Mouse (Mus musculus): ENCODE results near the gene Sirt4.

The Sirt4 gene

DNA sequence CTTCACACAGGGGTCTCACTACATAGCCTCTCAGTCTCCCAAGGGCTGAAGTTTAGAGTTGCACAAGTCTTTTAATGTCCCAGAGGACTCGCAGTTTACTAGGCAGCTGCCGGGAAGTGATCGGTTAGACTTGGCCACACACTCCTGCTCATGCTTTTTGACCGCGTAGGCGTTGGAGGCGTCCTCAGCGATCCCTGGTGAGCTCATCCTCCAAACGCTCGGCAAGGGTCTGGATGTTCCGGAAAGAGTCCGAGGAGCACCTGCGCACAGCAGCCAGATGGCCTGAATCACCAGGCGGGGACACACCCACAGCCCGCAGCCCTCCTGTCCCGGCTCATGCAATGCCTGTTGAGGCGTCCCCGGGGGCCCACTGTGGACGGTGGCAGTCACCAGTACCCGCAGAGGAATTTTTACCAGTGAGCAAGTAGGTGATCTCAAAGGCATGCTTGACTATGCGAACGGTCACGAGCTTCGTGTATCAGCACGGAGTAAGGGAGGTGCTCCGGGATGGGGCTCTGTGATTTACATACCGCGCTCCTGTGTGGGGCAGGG is 7.3 kb upstream of the Sirt4 start:
- no peak for DNase-seq (ENCODE audit: low read depth, low spot score)

DNA sequence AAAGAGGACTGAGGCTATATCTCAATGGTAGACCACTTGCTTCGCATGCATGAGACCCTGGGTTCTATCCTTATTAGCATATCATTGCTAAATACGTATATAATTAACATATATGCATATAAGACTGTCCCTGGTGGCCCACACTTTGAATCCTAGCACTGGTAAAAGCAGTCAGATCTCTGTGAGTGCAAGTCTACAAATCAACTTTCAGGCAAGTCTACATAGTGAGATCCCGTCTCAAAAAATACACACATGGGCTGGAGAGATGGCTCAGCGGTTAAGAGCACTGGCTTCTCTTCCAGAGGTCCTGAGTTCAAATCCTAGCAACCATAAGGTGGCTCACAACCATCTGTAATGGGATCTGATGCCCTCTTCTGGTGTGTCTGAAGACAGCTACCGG is 6.6 kb upstream of the Sirt4 start:
- no peak for DNase-seq (ENCODE audit: low read depth, low spot score)

DNA sequence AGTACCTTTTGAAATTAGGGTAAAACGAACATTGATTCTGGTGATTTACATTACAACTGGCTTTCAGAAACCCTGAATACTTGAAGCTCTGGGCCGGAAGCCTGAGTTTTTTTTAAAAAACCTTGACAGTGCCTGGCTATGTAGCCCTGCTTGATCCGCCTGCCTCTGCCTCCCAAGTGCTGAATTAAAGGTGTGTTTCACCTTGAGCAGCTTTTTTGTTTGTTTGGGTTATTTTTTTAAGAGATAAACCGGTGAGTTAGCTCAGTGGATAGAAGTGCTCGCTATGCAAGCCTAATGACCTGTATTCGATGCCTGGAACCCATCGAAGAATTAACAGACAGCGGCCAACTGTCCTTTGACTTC is 6.1 kb upstream of the Sirt4 start:
- no peak for DNase-seq (ENCODE audit: low read depth, low spot score)

DNA sequence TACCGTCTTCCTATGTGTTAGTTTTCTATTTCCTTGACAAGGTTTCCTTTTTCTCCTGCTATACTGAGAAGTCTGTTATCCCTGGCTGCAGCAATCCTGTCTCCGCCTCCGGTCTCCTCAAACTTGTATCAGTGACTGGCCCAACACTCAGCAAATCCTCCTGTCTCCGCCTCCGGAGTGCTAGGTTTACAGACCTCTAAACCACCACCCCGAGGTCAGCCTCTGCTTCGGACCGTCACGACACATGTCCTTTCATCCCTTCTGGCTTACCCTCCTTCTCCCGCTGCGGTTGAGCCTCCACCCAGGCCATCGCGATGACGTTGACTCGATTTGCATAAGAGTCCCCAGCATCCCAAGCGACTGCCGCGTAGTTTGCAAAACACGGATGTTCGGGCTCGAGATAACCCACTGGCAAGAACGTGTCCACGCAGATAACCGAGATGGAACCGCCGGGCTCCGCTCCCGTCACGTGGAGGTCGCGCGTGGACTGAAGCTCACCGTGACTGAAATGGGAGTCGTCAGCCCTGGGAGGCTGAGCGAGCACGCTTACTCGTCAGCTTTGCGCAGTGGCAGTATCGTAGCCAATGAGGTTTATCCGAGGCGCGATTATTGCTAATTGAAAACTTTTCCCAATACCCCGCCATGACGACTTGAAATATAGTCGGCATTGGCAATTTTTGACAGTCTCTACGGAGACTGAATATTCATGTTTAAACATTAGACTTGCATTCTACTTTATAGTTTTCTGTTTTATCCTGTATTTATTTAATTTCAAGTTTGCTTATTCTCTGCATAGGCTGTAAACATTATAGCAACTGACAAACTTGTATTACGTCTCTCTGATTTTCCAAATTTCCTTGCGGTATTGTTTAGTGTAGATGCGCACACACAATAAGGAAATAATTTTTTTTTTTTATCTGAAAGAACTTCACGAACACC is 5.4 kb upstream of the Sirt4 start:
- DNase-seq (ENCODE audit: low read depth, low spot score), result peak; percentile 92

DNA sequence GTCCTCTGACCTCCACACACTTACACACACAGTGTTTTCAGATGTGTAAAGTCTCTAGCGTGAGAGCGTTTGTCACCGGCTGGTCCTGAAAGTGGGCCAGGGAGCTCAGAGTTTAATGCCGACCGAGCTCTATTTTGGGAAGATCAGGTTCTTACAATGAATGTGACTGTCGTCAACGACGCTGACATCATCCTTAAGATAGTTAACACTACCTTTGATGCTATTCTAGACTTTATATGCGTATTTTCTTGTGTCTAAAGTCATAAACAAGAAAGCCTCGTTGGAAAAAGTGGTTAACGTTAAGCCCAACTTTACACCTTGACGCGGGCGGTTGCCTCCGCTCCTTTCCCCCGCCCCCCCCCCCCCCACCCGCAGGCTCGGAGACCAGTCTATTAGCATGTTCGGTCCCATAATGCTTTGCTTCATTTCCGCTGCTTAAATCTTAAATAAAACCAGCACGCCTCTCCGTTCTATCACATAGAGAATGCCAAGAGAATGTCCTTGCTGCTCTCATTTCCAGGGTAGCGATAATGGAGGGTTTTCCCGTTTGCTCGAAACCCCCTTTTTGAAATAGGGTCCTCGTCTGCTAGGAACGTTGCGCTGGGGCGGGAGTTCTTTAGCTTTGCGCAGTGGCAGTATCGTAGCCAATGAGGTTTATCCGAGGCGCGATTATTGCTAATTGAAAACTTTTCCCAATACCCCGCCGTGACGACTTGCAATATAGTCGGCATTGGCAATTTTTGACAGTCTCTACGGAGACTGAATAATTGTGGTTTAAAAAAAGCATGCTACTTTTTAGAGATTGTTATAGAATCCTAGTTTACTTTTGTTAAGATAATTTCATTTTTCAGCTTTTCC is 4.5 kb upstream of the Sirt4 start:
- DNase-seq (ENCODE audit: low read depth, low spot score), result no peak

DNA sequence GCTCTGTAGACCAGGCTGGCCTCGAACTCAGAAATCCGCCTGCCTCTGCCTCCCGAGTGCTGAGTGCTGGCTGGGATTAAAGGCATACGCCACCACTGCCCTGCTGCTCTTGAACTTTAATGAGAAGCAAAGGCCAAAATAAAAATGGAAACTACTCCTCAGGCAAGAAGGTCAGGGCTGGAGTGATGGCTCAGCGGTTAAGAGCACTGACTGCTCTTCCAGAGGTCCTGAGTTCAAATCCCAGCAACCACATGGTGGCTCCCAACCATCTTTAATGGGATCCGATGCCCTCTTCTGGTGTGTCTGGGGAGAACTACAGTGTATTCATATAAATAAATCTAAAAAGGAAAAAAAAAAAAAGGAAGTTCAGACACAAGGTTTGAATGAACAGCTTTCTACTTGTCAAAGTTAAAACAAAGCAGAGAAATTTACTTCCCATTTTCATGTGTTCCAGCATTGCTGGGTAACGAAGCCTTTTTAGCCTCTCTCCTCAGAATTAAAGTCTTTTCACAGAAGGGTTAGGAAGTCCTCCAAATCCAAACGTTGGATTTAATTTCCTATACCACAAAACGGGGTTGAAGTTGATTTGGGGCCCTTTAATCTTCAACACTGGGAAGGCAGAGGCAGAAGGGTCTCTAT is 3.5 kb upstream of the Sirt4 start:
- DNase-seq (ENCODE audit: low read depth, low spot score), result no peak

DNA sequence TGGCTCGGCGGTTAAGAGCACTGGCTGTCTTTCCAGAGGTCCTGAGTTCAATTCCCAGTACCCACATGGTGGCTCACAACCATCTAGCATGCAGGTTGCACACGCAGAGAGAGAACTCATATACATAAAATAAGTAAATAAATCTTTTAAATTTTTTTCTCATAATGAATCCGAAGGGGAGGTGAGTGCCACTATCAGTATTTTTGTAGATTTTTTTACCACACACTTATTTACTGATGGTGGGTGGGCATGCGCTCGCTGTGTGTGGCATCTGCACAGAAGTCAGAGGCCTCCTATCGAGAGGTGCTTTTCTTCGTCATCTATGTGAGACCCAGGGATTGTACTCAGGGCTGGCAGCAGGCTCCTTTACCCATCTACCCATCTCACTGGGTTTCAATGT is 2.8 kb upstream of the Sirt4 start:
- DNase-seq (ENCODE audit: low read depth, low spot score), result no peak

DNA sequence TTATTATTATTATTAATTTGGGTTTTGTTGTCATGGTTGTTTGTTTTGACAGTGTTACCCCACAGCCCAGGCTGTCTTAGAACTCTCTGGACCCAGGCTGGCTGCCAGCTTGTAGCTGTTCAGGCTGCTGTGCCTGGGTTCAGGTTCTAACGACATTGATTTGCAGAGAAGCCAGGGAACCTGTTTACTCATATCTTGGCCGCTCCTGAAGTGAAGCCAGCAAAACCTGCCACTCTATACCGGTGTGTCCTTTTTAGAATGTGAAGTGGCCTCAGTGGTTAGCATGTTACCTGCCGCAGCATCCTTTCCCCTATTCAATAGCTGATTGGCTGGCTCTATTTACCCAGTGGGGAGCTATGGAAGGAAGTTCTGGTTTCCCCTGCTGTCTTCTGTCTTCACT is 2.2 kb upstream of the Sirt4 start:
- DNase-seq (ENCODE audit: low read depth, low spot score), result no peak

DNA sequence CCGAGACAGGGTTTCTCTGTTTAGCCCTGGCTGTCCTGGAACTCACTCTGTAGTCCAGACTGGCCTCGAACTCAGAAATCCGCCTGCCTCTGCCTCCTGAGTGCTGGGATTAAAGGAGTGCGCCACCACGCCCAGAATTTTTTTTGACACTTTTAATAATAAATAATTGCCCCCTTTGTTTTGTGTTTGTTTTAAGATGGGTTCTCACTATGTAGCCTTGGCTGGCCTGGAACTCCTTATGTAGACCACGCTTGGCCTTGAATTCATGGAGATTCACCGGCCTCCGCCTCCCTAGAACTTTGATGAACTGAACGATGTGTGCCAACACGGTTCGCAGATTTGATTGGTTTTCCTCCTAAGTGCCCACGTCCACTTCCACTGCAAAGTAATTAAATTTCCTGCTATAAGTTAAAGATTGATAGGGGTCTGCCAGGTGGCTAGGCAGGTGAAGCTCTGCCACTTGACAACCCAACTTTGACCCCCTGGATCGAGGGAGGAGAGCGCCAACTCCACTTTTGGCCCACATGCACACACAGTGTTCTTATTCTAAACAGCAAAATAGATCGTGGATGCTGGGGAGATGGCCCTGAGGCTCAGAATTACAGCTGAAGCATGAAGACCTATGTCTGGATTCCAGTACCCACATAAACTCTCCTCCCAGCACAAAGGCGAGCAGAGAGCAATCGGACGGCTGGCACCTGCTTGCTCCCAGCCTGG is 1.1 kb upstream of the Sirt4 start:
- DNase-seq (ENCODE audit: low read depth, low spot score), result no peak

DNA sequence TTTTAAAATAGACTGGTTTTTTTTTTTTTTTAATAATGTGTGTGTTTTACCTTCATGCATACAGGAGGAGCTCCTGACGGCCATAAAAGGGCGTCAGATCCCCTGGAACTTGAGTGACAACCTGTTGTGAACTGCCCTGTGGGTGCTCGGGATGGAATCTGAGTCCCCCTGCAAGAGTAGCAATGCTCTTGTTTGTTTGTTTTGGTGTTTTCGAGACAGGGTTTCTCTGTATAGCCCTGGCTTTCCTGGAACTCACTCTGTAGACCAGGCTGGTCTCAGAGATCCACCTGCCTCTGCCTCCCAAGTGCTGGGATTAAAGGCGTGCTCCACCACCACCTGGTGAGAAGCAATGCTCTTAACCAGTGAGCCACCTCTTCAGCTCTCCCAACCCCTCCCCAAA is 471 bp upstream of the Sirt4 start:
- no peak for DNase-seq (ENCODE audit: low read depth, low spot score)

DNA sequence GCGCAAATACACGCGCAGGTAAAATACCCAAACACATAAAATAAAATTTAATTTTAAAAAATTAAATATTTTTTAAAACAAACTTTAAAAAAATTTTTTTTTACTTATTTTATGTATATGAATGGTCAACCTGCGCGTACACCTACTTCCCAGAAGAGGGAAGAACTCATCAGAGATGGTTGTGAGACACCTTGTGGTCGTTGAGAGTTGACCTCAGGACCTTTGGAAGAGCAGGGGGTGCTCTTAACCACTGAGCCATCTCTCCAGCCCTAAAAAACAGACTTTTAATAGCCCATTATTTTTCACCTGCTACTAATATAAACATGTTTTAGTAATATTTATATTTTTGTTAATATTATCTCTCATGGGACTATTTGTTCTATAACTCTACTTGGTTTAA is 1.1 kb downstream of the Sirt4 start:
- DNase-seq (ENCODE audit: low read depth, low spot score), result no peak

DNA sequence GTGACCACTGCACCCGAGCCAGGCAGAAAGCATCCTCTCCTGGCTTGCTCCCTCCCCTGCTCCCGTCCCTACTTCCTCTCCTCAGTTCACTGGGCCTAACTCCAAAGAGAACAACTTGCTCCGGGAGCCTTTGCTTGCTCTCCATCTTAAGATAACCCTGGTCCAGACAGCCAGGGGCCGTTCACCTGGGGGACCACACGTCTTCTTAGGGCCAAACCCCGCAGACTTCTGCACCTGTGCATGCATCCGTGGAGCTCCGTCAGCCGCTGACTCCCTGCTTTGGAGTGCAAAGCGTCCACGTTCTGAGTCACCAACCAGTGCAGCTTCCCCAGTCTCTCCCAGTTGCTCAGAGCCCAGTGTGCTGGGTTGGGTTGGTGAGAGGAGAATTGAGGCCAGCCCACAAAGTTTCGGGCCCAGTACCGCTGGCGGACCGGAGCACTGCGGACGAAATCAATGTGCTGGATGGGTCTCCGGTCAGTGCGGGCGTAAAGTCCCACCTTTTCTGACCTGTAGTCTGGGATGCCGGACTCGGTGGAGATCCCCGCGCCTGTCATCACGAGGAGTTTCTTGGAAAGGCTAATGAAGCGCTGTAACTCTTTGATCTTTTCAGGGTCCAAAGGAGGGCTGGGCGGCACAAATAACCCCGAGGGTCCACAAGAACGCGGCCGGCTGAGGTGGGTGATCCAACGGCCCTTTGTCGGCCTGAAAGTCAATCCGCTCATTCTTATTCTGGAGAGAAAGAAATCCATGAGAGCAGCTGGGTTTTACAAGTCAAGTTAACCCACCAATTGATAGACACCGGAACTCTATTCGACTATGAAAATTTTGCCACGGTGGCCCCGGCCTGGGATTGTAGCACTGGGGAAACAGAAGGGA is 1.9 kb downstream of the Sirt4 start:
- no peak for DNase-seq (ENCODE audit: low read depth, low spot score)

DNA sequence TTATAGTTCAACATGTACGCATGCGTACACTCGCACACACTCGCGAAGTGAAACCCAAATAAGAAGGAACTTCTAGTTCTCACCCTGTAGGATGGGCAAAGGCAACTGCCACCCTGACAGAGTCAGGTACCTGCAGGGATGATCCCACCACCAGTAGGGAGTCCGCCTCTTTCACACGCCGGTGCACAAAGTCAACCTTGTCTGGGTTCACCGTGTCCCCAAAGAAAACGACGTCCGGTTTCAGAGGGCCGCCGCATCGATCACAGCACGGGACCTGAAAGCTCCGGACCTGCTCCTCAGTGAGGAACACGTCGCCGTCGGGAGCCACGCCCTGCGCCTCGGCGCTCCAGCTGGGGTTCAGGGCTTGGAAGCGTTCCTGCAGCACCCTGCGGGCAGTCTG is 4.4 kb downstream of the Sirt4 start:
- no peak for DNase-seq (ENCODE audit: low read depth, low spot score)

DNA sequence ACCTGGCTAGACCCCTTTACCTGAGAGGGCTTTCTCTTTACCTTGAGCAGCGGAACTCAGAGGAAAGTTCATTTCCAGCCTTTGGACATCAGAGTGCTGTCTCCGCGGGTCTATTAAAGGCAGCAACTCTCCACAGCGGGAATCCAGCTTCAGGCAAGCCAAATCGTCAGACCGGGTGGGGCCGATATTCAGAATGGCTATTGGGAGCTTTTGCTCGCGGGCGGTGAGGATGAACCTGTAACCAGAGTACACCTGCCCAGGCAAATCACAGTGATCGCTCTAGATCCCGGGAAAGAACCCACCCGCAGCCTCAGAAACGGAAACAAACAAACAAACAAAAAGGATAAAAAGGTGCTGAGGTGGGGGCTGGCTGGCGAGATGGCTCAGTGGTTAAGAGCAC is 5.0 kb downstream of the Sirt4 start:
- DNase-seq (ENCODE audit: low read depth, low spot score), result no peak

DNA sequence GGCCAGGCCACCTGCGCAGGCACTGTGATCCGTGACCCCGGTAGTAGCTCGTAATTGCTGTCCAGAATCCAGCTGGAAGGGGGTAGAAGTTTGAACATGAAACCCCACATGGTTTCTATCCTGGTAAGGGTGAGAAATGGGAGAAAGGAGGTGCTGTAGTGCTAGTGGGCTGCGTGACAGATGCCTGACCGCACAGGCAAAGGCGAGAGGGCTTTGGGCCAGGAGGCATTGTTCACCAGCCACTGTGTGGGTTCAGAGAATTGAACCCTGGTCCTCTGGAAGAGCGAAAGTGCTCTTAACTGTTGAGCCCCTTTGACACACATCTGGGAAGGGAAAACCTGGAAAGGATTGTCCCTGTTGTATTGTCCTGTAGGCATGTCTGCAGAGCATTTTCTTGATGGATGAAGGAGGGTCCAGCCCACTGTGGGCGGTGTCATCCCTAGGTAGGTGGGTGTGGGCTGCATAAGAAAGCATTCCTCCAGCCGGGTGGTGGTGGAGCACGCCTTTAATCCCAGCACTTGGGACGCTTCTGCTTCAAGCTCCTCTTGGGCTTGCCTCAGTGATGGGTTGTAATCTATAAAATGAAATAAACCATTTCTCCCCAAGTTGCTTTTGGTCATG is 8.3 kb downstream of the Sirt4 start:
- no peak for DNase-seq (ENCODE audit: low read depth, low spot score)

DNA sequence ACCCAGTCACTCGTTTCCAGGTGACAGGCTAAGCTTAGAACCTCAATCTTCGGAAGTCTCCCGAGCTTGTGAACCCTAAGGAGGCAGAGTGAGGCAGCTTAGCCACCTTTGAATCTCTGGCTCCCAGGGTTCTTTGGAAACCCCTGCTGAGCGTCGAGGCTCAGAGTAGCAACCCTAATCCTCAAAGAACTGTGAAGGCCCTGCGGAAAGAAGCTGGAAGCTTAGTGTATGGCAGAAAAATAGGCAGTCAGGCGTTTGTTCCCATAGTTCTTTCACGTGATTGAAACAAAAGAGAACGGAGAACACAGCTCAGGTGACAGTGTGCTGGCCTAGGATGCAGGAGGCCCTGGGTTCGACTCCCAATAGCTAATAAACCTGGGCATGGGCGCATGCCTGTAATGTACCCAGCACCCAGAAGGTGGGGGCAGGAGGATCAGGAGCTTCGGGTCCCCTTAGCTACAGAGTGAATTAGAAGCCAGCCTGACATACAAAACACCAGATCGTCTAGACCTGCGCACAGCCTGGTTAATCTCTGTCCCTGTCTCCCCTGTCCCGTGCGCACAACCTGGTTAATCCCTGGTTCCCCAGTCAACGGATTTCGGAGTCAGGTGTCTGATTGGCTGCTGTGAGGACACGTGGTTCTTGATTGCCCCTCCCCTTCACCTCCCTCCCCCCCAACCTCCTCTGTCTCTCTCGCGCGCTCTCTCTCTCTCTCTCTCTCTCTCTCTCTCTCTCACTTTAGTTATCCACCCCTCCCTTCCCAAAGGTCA is 9.0 kb downstream of the Sirt4 start:
- DNase-seq (ENCODE audit: low read depth, low spot score), result no peak

DNA sequence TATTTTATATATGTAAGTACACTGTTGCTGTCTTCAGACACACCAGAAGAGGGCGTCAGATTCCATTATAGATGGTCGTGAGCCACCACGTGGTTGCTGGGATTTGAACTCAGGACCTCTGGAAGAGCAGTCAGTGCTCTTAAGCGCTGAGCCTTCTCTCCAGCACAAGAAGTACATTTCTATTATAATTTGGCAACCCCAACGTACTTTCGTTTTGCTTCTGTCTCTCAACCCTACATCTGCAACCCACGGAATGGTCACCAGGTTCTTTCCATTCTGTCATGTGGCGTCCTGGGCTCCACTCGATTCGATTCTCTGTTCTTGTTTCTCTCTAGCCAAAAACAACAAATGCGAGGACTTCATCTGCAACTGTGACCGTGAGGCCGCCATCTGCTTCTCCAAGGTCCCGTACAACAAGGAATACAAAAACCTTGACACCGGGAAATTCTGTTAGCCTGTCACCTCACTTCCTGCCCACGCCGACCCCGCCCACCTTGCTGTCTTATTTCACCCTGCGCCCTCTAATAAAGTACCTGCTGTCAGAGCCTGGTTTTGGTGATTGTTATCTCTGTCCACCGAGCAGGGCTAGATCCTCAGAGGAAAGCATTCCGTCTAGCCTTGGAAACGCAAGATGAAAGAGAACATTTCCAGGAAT is 10.2 kb downstream of the Sirt4 start:
- DNase-seq (ENCODE audit: low read depth, low spot score), result no peak

DNA sequence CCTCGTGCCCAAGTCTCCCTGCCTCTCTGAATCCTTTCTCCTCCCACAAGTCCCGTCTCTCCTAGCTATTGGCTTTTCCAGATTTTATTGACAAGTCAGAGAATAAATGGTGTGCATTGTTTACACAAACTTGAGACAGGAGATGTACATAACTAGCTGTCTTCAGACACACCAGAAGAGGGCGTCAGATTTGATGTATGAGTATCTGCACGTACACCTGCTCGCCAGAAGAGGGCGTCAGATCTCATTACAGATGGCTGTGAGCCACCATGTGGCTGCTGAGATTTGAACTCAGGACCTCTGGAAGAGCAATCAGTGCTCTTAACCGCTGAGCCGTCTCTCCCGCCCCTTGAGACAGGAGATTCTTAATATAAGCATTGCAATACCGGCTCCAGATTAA is 11.3 kb downstream of the Sirt4 start:
- no peak for DNase-seq (ENCODE audit: low read depth, low spot score)

Data from WW6 (cell line).